Mouse (Mus musculus) heart, adult 18-20 months (tissue): Measurements from ENCODE around the gene Krr1. TPM values are rescaled to one million over a fixed set of nuclear protein-coding genes. Genes with fewer than 3 reads are reported as not detected.
A peak's percentile ranks its signal among the peaks of the same experiment; 100 is the strongest.

Experiments
- DNase-seq, 2 experiments: peaks; one replicate each; pipeline ENCODE4 v3.0.0; 2021 to 2022; ENCODE audit warnings: mixed read lengths in 1 of 2
- long read RNA-seq, 2 experiments: library from polyadenylated mRNA; stranded (forward); transcript quantifications; one replicate each; pipeline ENCODE4 v2.0.0; 2021
- total RNA-seq, 2 experiments: library from RNA; stranded (reverse); gene quantifications; 2 replicates each; pipeline ENCODE4 v1.2.3; 2021

Krr1 gene
- 10 to 100 TPM; 26.8 to 31.6 TPM for total RNA-seq
- long read RNA-seq, experiment 1, full-length matches to known transcripts, result 21 of 22 reads
- long read RNA-seq, experiment 1, partial matches to known transcripts, result 0 of 22 reads
- long read RNA-seq, experiment 1, other reads (novel, unspliced or antisense), result 1 of 22 reads
- long read RNA-seq, experiment 2, full-length matches to known transcripts, result 10 of 12 reads
- long read RNA-seq, experiment 2, partial matches to known transcripts, result 0 of 12 reads
- long read RNA-seq, experiment 2, other reads (novel, unspliced or antisense), result 2 of 12 reads

DNA sequence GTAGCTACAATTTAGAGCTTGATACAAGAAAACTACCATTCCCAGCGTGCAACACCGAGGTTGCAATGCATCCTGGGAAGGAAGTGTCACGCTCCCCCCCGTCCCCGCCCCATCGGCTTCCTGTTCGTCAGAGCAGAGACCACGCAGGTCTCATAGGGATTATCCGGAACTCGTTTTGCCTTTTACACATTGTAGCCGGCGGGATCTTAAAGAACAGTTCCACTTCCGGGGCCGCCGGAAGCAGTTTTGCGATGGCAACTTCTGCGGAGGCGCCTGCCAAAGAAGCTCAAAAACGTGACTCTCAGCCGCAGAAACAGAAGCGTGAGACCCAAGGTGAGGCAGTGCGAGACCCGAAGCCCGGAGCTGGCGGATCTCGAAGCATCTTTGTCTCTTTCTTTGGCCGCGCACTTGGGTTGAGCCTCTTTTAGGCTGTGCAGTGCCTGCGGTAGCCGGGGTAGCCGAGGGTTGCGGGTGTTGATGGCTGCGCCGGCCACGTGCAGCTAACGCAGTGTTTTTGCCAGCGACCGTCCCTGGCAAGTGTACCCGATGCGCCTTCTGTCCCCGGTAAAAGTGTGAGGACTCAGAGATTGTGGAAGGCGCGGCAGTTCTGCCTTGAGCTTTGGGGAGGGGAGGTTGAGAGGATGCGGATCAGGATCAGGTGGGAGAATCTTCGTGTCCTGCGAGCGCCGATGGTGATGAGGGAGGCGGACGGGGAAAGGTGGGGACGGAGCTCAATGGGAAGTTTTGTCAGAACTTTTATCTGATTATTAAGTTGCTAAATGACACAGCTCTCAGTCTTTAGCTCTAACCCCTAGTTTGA is at the start of gene Krr1:
TSS of gene Krr1 (plus strand) at position 123 of the 820 bp plus-strand sequence.
- peak; percentile 92 to 93 for DNase-seq

DNA sequence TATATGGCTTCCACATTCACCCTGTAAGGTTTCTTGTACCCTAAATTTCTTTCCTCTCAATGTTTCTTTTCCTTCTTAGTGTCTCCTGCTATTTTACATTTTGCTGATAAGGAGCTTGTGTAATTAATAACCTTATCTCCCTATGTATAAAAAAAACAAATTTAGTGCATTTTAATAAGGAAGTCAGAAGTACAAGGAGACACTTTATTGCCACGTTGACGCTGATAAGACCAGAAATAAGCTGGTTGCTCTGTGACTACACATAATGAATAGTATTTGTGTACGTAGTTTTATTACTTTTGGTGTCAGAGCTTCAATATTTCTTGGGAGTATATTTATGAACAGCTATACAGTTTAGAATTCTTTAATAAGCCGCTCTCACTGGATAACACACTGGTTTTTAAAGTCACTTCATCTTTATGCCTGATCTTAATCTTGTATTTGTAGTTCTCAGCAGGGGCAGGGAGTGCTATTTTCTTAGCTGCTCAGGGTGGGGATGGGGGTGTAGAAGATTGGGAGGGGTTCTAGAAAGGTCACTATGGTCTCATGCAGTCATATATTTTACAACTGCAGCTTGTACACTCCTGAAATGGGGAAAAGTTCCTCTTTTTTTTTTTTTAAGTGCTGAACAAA is 48.8 kb upstream of the Krr1 start:
- DNase-seq, result no peak

GRCm38 (mm10) chr10:111924141-111924540 is 48.3 kb upstream of the Krr1 start:
- DNase-seq, result no peak

DNA sequence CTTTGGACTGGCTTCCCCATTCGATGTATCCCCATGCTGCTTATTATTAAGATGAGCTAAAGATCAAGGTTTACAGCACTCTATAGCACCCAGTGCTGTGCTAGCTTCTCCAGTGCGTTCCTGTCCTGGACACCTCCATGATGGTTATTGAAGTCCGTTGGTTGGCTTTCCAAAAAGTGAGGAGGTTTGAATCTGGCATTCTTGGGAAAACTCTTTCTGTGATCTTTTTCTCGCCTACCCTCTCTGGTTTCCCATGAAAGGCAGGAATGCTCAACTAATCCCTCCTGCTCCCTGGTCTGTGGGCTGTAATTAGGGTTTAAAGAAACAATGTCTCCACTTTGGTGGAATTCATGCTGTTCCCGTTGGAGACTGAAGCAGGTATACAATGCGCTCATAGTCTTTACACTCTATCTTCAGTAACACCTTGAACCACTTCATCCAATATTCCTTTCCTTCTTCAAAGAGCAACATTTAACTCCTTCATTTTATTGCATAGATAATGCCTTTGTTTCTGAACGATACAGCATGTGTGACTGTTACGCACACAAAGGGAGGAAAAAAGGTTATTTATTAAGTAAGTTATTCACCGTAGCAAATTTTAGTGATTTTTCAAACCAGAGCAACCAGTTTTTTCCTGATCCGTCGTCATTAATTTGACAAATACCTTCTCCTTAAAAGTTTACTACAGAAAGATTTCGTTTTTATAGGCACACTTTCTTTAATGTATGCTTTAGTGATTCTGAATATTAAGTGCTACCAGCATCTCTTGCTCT is 47.6 kb upstream of the Krr1 start:
- no peak for DNase-seq

DNA sequence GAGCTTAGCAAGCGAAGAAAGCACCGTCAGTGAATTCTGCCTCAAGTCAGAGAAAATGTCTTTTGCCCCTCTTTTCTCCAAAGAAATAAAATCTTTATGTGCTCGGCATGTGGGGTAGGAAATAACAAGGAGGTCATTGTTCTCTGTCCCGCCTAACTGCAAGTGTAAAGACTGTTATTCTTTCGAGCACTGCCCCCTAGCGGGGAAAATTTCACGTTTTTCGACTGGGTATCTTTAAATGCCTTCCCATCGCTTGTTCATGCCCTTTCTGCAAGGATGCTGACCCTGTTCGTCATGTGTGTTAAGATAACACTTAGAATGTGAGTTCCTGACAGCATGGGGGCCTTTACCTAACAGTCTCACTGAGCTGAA is 47.0 kb upstream of the Krr1 start:
- peak; percentile 81 to 98 for DNase-seq

DNA sequence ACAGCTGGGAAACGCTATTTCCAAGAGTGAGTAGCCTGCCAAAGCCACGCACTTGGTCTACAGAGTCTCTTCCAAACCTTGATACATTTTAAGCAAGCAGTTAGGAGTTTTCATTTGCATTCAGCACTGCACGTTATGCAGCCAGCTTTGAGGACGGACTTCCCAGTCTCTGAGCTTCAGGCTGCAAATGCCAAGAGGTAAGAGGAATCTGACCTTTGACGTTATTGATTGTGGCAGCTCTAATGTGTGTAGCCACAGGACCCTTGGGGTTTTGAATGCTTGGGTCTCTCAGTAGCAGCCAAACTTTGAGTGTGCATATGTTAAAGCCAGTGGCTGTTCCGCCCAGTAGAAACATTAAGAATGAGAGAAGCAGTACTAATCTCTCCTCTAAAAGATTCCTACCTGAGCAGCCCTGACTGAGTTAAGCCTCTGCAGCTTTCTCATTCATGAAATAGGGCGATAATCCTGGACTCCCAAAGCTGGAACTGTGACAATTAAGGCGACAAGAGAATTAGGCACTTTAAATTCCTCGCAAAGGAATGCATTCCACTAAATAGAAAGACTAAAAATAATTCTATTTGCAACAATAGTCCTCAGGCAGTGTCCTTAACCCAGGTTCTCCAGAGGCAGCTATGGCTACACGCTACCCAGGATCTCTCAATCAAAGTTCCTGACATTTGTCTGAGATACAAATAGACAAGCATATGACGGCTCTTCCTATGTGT is 39.7 kb upstream of the Krr1 start:
- peak in 1 of 2 experiments; percentile 22 for DNase-seq

GRCm38 (mm10) chr10:111935207-111935606 is 37.3 kb upstream of the Krr1 start:
- peak; percentile 5 to 34 for DNase-seq

- DNase-seq, result peak; percentile 52
These were observed 36.4 kb upstream of the Krr1 start for GRCm38 (mm10) chr10:111936021-111936420.

- DNase-seq, result peak; percentile 85 to 90
These were observed 35.8 kb upstream of the Krr1 start for GRCm38 (mm10) chr10:111936491-111937145.

DNA sequence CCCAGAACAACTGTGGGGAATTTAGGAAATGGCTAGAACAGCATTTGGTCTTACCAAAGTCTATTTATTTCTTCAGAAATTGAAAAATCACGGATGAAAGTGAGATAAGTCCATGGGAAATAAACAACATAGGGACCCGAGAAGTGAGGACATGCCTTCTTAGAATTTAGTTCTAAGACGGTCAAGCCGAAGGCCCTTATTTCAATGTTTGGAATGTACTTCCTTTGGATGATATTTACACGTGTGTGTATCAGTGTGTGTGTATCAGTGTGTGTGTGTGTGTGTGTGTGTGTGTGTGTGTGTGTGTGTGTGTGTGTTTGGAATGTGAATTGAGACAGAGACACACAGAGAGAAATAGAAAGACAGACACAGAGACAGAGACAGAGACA is 35.3 kb upstream of the Krr1 start:
- DNase-seq, result no peak

GRCm38 (mm10) chr10:111943026-111943425 is 29.4 kb upstream of the Krr1 start:
- no peak for DNase-seq

GRCm38 (mm10) chr10:111945563-111945962 is 26.9 kb upstream of the Krr1 start:
- no peak for DNase-seq

DNA sequence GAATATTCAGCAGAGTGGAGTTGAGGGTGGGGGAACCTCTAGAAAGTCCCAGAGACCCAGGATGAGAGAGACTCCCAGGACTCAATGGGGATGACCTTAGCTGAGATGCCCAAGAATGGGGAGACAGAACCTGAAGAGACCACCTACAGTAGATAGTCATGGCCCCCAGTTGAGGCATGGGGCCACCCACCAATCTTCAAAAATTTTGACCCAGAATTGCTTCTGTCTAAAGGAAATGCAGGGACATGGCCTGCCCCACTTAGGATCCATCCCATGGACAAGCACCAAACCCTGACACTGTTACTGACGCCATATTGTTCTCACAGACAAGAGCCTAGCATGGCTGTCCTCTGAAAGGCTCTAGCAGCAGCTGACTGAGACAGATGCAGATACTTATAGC is 24.4 kb upstream of the Krr1 start:
- DNase-seq, result no peak

DNA sequence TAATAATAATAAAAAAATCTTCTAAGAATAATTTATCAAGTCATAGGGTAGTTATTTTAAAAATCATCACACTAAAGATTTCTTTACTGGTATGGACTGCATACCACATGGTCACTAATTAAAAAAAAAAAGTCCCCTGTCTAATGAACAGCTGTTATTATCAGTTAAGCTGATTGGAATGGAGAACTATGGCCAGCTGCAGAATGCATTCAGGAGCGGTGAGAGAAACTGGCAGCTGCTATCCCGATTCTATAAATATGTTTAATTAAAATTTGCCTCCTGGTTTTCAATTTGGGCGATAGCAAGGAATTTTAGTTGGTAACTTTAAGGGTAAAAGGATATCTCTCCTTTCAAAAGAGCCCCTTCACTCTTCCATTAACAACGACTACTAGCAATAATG is 23.5 kb upstream of the Krr1 start:
- no peak for DNase-seq

DNA sequence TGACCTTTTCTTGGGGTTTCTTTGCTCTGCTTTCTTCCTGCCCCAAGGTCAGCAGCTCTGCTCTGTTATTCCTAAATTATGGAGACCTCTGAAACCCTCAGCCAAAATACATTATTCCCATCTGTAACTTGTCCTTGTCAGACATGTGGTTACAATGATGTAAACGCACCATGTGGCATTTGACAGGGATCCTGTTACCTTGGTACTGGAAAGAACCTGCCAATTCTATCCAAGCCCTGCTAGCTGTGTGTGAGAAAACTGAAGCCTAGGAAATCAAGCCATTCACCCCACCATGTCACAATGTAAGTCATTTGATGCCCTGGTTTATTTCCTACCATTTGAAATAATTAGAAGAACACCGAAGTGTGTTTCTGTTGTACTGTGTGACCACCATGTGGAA is 16.6 kb upstream of the Krr1 start:
- no peak for DNase-seq

- peak; percentile 63 to 77 for DNase-seq
These were observed 15.0 kb upstream of the Krr1 start for GRCm38 (mm10) chr10:111957271-111958045.

- DNase-seq, result no peak
These were observed 14.4 kb upstream of the Krr1 start for GRCm38 (mm10) chr10:111958046-111958421.

DNA sequence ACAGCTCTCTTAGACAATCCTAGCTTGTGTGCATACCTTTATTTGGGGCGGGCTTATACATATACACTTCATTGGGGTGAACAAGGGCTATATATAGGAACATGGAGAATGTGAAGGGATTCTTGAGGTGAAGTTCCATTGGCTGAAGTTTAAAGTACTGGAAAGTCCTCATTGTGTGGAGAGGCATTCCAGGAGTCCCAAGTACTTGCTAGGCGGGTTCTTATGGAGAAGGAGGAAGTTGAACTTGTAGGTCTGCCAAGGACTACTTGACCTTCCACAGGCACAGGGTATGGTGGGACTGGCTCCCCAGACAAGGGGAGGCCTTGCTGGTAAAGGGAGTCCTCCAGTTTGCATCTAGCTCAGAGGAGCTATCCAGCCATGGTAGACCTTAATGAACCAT is 13.1 kb upstream of the Krr1 start:
- no peak for DNase-seq

DNA sequence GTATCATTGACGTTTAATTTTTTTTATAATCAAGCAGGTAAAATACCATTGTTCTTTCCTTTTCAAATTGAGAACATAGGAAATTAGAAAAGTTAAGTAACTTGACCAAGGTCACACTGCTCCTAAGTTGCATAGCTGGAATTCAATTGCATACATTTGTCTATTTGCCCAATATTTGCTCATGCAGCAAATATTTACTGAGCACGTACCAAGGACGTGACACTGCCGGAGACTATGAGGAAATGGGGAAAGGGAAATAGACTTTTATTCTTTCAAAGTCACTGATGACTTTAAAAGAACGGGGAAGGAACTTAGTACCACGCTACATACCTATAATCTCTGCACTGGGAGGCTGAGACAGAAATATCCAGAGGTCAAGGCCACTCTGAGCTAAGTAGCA is 12.0 kb upstream of the Krr1 start:
- no peak for DNase-seq

- DNase-seq, result no peak
These were observed 6.1 kb upstream of the Krr1 start for GRCm38 (mm10) chr10:111966394-111966793.
